Mouse (Mus musculus): ENCODE results near the gene Plxna1. TPM values are rescaled to one million over a fixed set of nuclear protein-coding genes. Genes with fewer than 3 reads are reported as not detected.

Gene Plxna1
- polyA plus RNA-seq, 1 experiment from 2014 or later = 24.3 TPM

DNA sequence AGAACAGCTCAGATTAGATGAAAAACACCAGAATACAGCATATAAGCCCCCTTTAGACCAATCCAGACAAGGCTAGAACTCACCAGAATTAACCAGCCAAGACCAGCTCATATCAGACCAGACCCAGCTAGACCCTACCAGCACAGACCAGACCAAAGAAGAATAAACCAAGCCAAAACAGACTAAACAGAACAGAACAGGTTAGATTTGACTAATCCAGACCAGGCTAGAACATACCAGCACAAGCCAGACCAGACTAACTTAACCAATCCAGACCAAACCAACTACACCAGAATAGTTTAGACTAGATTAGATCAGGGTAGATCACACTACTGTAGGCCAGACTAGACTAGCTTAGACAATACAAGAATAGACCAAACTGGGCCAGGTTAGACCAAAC, 77.3 kb downstream of the Plxna1 start:
- DNase-seq (ENCODE audit: low spot score) = no peak
- peaks cover 7% of the 10 kb centered on the region for H3K9me3 ChIP-seq (replicated peaks)
- H3K4me1 ChIP-seq = peaks cover 42% of the 10 kb centered on the region
- no peak overlapping the region for H3K4me3 ChIP-seq
- peaks cover 17% of the 10 kb centered on the region for H3K27me3 ChIP-seq (ENCODE audit: low read depth, poor library complexity, severe bottlenecking)
- H3K36me3 ChIP-seq = no peaks in the 10 kb centered on the region
- no peak overlapping the region for H3K27ac ChIP-seq (replicated peaks)

DNA sequence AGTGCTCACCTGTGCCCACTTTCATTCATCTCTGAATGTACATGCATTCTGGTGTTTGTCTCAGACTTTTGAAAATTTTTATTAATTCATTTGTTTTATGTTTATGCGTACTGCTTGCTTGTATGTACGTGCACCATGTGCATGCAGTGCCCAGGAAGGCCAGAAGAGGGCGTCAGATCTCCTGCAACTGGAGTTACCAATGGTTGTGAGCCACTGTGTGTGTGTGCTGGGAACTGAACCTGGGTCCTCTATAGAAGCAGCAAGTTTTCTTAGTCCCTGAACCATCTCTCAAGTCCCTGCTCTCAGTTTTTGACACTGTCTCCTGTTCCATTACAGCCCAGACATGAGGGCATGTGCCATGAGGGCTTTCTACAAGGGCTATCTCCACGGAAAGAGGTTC, 79.3 kb downstream of the Plxna1 start:
- WGBS = 95% methylated on average over 4 of the region's 4 CpGs
- no peaks in the 10 kb centered on the region for H3K36me3 ChIP-seq
- H3K27ac ChIP-seq (replicated peaks) = no peak overlapping the region
- H3K9me3 ChIP-seq (replicated peaks) = peaks cover 7% of the 10 kb centered on the region
- no peak for DNase-seq (ENCODE audit: low spot score)
- peaks cover 39% of the 10 kb centered on the region for H3K4me1 ChIP-seq
- H3K4me3 ChIP-seq = no peak overlapping the region
- H3K27me3 ChIP-seq (ENCODE audit: low read depth, poor library complexity, severe bottlenecking) = peaks cover 14% of the 10 kb centered on the region

GRCm38 (mm10) chr6:89282626-89283025, 79.8 kb downstream of the Plxna1 start:
- no peak overlapping the region for H3K4me3 ChIP-seq
- no peak for DNase-seq (ENCODE audit: low spot score)
- peaks cover 7% of the 10 kb centered on the region for H3K9me3 ChIP-seq (replicated peaks)
- WGBS = 61% methylated on average over 5 of the region's 5 CpGs
- H3K27me3 ChIP-seq (ENCODE audit: low read depth, poor library complexity, severe bottlenecking) = peaks cover 14% of the 10 kb centered on the region
- H3K4me1 ChIP-seq = peaks cover 39% of the 10 kb centered on the region
- no peaks in the 10 kb centered on the region for H3K36me3 ChIP-seq
- peak overlapping the region; percentile 46; the same call in 1 of the 2 replicates for H3K27ac ChIP-seq (replicated peaks)

DNA sequence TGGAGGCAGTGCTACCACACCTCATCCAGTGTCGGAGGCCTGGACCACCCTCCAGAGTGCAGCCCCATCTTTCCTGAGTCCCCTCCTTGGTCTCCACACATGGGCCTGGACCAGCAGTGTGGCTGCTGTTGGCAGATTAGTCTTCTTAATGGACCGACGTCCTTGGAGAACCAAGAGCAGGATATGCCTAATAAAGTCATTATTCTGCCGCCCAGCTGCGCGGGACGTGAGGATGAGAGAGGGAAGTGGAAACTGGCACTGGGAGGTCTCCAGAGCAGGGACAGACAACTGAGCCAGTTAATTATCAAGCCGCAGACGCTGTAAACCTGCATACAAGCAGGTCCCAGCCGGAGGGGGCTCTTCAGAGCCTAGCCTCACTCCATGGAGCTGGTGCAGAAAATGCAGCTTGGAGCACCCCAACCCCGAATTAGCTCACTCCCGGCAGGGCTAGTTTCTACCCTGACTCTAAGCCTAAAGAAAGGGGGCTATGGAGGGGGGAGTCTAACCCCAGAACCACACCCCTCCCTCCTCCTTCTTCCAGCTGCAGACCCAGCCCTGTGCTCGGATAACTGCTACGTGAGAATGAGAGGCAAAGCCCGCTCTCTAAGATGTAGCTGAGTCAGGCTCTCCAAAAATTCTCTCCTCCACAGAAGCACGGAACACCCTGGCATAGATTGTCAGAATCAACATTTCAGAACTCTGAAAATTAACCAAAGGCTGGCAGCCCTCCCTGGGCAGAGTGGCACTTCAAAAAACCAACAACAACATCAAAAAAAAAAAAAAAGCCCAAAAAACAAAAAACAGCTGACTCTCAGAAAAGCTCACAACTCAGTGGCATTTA, 80.7 kb downstream of the Plxna1 start:
- H3K4me3 ChIP-seq = no peak overlapping the region
- H3K4me1 ChIP-seq = peaks cover 32% of the 10 kb centered on the region
- H3K36me3 ChIP-seq = no peaks in the 10 kb centered on the region
- H3K9me3 ChIP-seq (replicated peaks) = peaks cover 7% of the 10 kb centered on the region
- DNase-seq (ENCODE audit: low spot score) = no peak
- H3K27me3 ChIP-seq (ENCODE audit: low read depth, poor library complexity, severe bottlenecking) = peaks cover 14% of the 10 kb centered on the region
- WGBS = 24% methylated on average over 16 of the region's 16 CpGs
- peak overlapping the region; percentile 63; the same call in 1 of the 2 replicates for H3K27ac ChIP-seq (replicated peaks)

GRCm38 (mm10) chr6:89280555-89280954, 81.9 kb downstream of the Plxna1 start:
- no peak for DNase-seq (ENCODE audit: low spot score)
- 79% methylated on average over 4 of the region's 4 CpGs for WGBS
- H3K27me3 ChIP-seq (ENCODE audit: low read depth, poor library complexity, severe bottlenecking) = peaks cover 14% of the 10 kb centered on the region
- H3K4me3 ChIP-seq = no peak overlapping the region
- H3K4me1 ChIP-seq = peaks cover 21% of the 10 kb centered on the region
- peaks cover 7% of the 10 kb centered on the region for H3K9me3 ChIP-seq (replicated peaks)
- peak overlapping the region; percentile 38 for H3K27ac ChIP-seq (replicated peaks)
- no peaks in the 10 kb centered on the region for H3K36me3 ChIP-seq

DNA sequence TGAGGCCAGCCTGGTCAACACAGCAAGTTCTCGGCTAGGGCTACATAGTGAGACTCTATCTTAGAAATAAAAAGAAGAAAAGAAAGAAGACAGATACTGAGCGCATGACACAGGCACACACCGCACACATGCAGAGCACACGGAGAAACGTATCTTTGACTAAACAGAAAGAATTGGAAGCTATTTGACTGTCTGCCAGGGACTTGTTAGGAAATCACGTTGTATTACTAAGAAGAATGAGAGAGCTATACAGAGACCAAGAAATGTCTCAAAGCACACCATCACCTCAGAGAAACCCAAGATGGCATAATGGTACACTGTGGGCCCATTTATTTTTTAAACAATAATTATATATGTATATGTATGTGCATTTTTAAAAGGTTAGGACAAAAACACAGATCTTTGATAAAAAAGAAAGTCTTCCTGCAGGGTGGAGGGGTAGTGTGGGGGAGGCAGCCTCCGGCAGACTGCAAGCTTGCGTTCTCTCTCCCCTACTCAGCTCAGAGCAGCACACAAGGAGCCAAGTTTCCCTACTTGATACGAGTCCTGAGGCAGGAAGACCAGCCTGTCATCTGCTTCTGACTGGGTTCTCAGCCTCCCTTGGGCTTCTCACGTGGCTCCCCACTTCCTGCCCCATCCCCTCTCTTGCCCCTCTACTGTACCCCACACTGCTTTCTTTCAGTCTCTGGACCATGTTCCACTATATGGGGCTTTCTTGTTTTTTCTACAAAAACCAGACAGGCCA, 90.5 kb downstream of the Plxna1 start:
- Histone ChIP-seq H3K27me3 (ENCODE audit: low read depth, poor library complexity, severe bottlenecking) (no peaks in the 10 kb centered on the region), H3K27ac (replicated peaks) (0 out of 2 replicates have a peak overlapping the region, but pooled peaks have one; percentile 9), H3K36me3 (no peaks in the 10 kb centered on the region), H3K9me3 (replicated peaks) (no peaks in the 10 kb centered on the region), H3K4me3 (no peak overlapping the region), H3K4me1 (no peaks in the 10 kb centered on the region)
- 88% methylated on average over 10 of the region's 10 CpGs for WGBS
- no peak for DNase-seq (ENCODE audit: low spot score)

DNA sequence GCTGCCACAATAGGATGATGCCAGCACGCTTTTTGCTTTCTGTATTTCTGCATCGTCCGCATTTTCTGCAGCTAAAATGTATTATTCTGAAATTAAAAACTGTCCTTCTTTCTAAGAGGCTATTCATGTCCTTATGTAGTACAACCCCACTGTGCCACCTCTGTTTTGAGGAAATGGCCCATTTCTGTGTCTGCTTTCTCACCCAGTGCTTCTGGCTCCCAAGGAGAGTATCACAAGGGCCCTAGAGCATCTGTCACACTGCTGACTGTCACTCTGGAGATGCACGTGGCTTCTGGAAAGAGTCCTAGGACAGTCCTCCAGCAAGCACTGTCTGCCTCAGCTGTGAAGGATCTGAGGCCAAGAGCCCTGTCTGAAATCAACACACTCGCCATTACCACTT, 95.2 kb downstream of the Plxna1 start:
- Histone ChIP-seq H3K36me3 (no peaks in the 10 kb centered on the region), H3K27ac (replicated peaks) (no peak overlapping the region), H3K4me3 (no peak overlapping the region), H3K9me3 (replicated peaks) (no peaks in the 10 kb centered on the region), H3K4me1 (no peaks in the 10 kb centered on the region), H3K27me3 (ENCODE audit: low read depth, poor library complexity, severe bottlenecking) (no peaks in the 10 kb centered on the region)
- WGBS = 81% methylated on average over 5 of the region's 5 CpGs
- DNase-seq (ENCODE audit: low spot score) = no peak

Other genes with a start within 250 kb of the Plxna1 start
- 91.4 and 106 TPM in 2 replicates for gene Chchd6, start 233.0 kb upstream of the Plxna1 start, polyA plus RNA-seq (2016; fragmentation: Nextera tagmentation; extraction: Ambion mirVana)

Measured in midbrain, embryonic 10.5 days (tissue).